Mouse (Mus musculus) macrophage (primary cell): ENCODE data around the gene Pak1. TPM values are rescaled to one million over a fixed set of nuclear protein-coding genes. Genes with fewer than 3 reads are reported as not detected.
"Not testable (repeated sequence)": the region's sequence is repeated elsewhere in the genome, so short reads cannot be mapped to it uniquely, and the experiment has no call there.

Source experiments
- H3K27ac ChIP-seq: fragments of 350-480 bp; formaldehyde crosslinking; 2 replicates; pipeline ENCODE4 v1.9.0; 2021
- H3K36me3 ChIP-seq: fragments of 350-480 bp; formaldehyde crosslinking; 2 replicates; pipeline ENCODE4 v1.9.0; 2021; ENCODE audit errors: inconsistent target
- H3K4me3 ChIP-seq: fragments of 350-480 bp; formaldehyde crosslinking; 2 replicates; pipeline ENCODE4 v1.9.0; 2021; ENCODE audit errors: inconsistent target
- H3K79me2 ChIP-seq: fragments of 350-480 bp; formaldehyde crosslinking; 2 replicates; pipeline ENCODE4 v1.9.0; 2021; ENCODE audit errors: inconsistent target
- WGBS: methylation state at CpG from one replicate; pipeline ENCODE4 v1.1.7; 2026; ENCODE audit warnings: inconsistent platforms; ENCODE audit not compliant: missing documents; 5-methylcytosine and 5-hydroxymethylcytosine counted together
- polyA plus RNA-seq: library from polyadenylated mRNA; stranded (reverse); fragments of 250-400 nt; gene quantifications from 3 replicates; pipeline ENCODE4 v1.2.4, GENCODE M21; 2018; ENCODE audit warnings: inconsistent platforms

Gene Pak1
- polyA plus RNA-seq, 1 experiment from 2014 or later = 32.8 TPM

GRCm38 (mm10) chr7:97849557-97849956 is 61.2 kb downstream of the Pak1 start:
- not testable (repeated sequence) for H3K27ac ChIP-seq, H3K4me3 ChIP-seq, H3K36me3 ChIP-seq
- WGBS = 95% methylated on average over 2 of the region's 3 CpGs
- H3K79me2 ChIP-seq = peaks cover 32% of the 10 kb centered on the region; the same call in 1 of the 2 replicates

GRCm38 (mm10) chr7:97850331-97850730 is 62.0 kb downstream of the Pak1 start:
- WGBS = 97% methylated on average over 3 of the region's 3 CpGs
- Histone ChIP-seq H3K27ac (no peak overlapping the region), H3K4me3 (no peak overlapping the region), H3K79me2 (peaks cover 24% of the 10 kb centered on the region; the same call in 1 of the 2 replicates), H3K36me3 (no peaks in the 10 kb centered on the region; the same call in 1 of the 2 replicates)

- 22% methylated on average over 3 of the region's 3 CpGs for WGBS
- Histone ChIP-seq H3K4me3 (no peak overlapping the region), H3K27ac (no peak overlapping the region), H3K79me2 (no peaks in the 10 kb centered on the region), H3K36me3 (peaks cover 12% of the 10 kb centered on the region; the same call in 1 of the 2 replicates)
Observed at GRCm38 (mm10) chr7:97863512-97863911, 75.2 kb downstream of the Pak1 start.

- 100% methylated on average over 1 of the region's 1 CpGs for WGBS
- H3K36me3 ChIP-seq = peaks cover 12% of the 10 kb centered on the region; the same call in 1 of the 2 replicates
- H3K27ac ChIP-seq = no peak overlapping the region
- no peaks in the 10 kb centered on the region for H3K79me2 ChIP-seq
- H3K4me3 ChIP-seq = no peak overlapping the region
Observed at GRCm38 (mm10) chr7:97864531-97864930, 76.2 kb downstream of the Pak1 start.

GRCm38 (mm10) chr7:97867866-97868265 is 79.5 kb downstream of the Pak1 start:
- 88% methylated on average over 5 of the region's 5 CpGs for WGBS
- H3K27ac ChIP-seq = no peak overlapping the region
- H3K79me2 ChIP-seq = no peaks in the 10 kb centered on the region
- no peak overlapping the region for H3K4me3 ChIP-seq
- H3K36me3 ChIP-seq = peaks cover 12% of the 10 kb centered on the region; the same call in 1 of the 2 replicates

GRCm38 (mm10) chr7:97868766-97869165 is 80.4 kb downstream of the Pak1 start:
- Histone ChIP-seq H3K36me3 (peaks cover 12% of the 10 kb centered on the region; the same call in 1 of the 2 replicates), H3K4me3 (no peak overlapping the region), H3K27ac (no peak overlapping the region), H3K79me2 (no peaks in the 10 kb centered on the region)
- 100% methylated on average over 1 of the region's 1 CpGs for WGBS

GRCm38 (mm10) chr7:97872396-97872795 is 84.1 kb downstream of the Pak1 start:
- WGBS = 99% methylated on average over 4 of the region's 4 CpGs
- H3K36me3 ChIP-seq = no peaks in the 10 kb centered on the region; the same call in 1 of the 2 replicates
- H3K27ac ChIP-seq = no peak overlapping the region

GRCm38 (mm10) chr7:97873317-97873716 is 85.0 kb downstream of the Pak1 start:
- Histone ChIP-seq H3K36me3 (no peaks in the 10 kb centered on the region; the same call in 1 of the 2 replicates), H3K27ac (no peak overlapping the region), H3K4me3 (no peak overlapping the region), H3K79me2 (no peaks in the 10 kb centered on the region)

More at GRCm38 (mm10) chr7:97872396-97872795, 84.1 kb downstream of the Pak1 start:
- Histone ChIP-seq H3K4me3 (no peak overlapping the region), H3K79me2 (no peaks in the 10 kb centered on the region)

- Histone ChIP-seq H3K79me2 (no peaks in the 10 kb centered on the region), H3K4me3 (no peak overlapping the region), H3K27ac (no peak overlapping the region), H3K36me3 (no peaks in the 10 kb centered on the region; the same call in 1 of the 2 replicates)
- WGBS = 93% methylated on average over 7 of the region's 7 CpGs
Observed at GRCm38 (mm10) chr7:97877846-97878538, 89.7 kb downstream of the Pak1 start.

GRCm38 (mm10) chr7:97911646-97912045 is 123.3 kb downstream of the Pak1 start:
- no peak overlapping the region for H3K4me3 ChIP-seq
- H3K27ac ChIP-seq = no peak overlapping the region
- peaks cover 34% of the 10 kb centered on the region; the same call in 1 of the 2 replicates for H3K36me3 ChIP-seq
- WGBS = 90% methylated on average over 3 of the region's 3 CpGs
- no peaks in the 10 kb centered on the region for H3K79me2 ChIP-seq

- H3K27ac ChIP-seq = no peak overlapping the region
- peaks cover 16% of the 10 kb centered on the region; the same call in 1 of the 2 replicates for H3K36me3 ChIP-seq
- H3K79me2 ChIP-seq = no peaks in the 10 kb centered on the region
- 88% methylated on average over 2 of the region's 2 CpGs for WGBS
- no peak overlapping the region for H3K4me3 ChIP-seq
Observed at GRCm38 (mm10) chr7:97914833-97915516, 126.6 kb downstream of the Pak1 start.

- no peaks in the 10 kb centered on the region for H3K36me3 ChIP-seq
- H3K27ac ChIP-seq = no peak within 1 kb of the TSS
- no peaks in the 10 kb centered on the region for H3K79me2 ChIP-seq
- 82% methylated on average over 12 of the region's 12 CpGs for WGBS
- no peak within 1 kb of the TSS for H3K4me3 ChIP-seq
Observed at GRCm38 (mm10) chr7:97919742-97920141, 131.4 kb downstream of the Pak1 start, which contains the start of gene Gdpd4. Gdpd4 (plus strand) TSS chr7:97919955.

- no peaks in the 10 kb centered on the region for H3K79me2 ChIP-seq
- no peaks in the 10 kb centered on the region for H3K36me3 ChIP-seq
- no peak overlapping the region for H3K27ac ChIP-seq
- H3K4me3 ChIP-seq = no peak overlapping the region
- WGBS = 83% methylated on average over 1 of the region's 1 CpGs
Observed at GRCm38 (mm10) chr7:97925819-97926218, 137.5 kb downstream of the Pak1 start.

GRCm38 (mm10) chr7:97926978-97927377 is 138.6 kb downstream of the Pak1 start:
- Histone ChIP-seq H3K79me2 (no peaks in the 10 kb centered on the region), H3K36me3 (no peaks in the 10 kb centered on the region), H3K27ac (no peak overlapping the region), H3K4me3 (no peak overlapping the region)
- WGBS = 95% methylated on average over 5 of the region's 5 CpGs

GRCm38 (mm10) chr7:97944485-97944884 is 156.1 kb downstream of the Pak1 start:
- no peak overlapping the region for H3K27ac ChIP-seq
- no peak overlapping the region for H3K4me3 ChIP-seq
- H3K36me3 ChIP-seq = no peaks in the 10 kb centered on the region
- no peaks in the 10 kb centered on the region for H3K79me2 ChIP-seq
- 0% methylated on average over 1 of the region's 1 CpGs for WGBS
